Mouse (Mus musculus): ENCODE results near the gene Tnfrsf25. TPM values are rescaled to one million over a fixed set of nuclear protein-coding genes. Genes with fewer than 3 reads are reported as not detected.

The Tnfrsf25 gene
- polyA plus RNA-seq, 1 experiment from 2014 or later = 0.15 TPM

- TF ChIP-seq CTCF (IDR thresholded peaks at IDR 0.05; ENCODE audit: low read depth) (no peak), EP300 (IDR thresholded peaks at IDR 0.05; ENCODE audit: low read depth) (no peak)
- no peak overlapping the region for H3K27ac ChIP-seq (ENCODE audit: low read depth)
- no peaks in the 10 kb centered on the region for H3K9me3 ChIP-seq (ENCODE audit: low read length)
- no peak overlapping the region for H3K4me2 ChIP-seq (ENCODE audit: low read depth, low read length)
- no peaks in the 10 kb centered on the region for H3K27me3 ChIP-seq (ENCODE audit: insufficient read depth, low read length)
- no peaks in the 10 kb centered on the region; the same call in 1 of the 2 replicates for H3K36me3 ChIP-seq (replicated peaks; ENCODE audit: insufficient read depth, low read length)
- ATAC-seq (no peak), DNase-seq (no peak)
- no peak overlapping the region for H3K4me3 ChIP-seq (ENCODE audit: low read depth, low read length)
- no peak overlapping the region for H3K9ac ChIP-seq (replicated peaks)
- H3K4me1 ChIP-seq (ENCODE audit: insufficient read depth) = peaks cover 18% of the 10 kb centered on the region
- WGBS (ENCODE audit: insufficient replicate concordance) = 65% methylated on average over 11 of the region's 11 CpGs
Measured at GRCm38 (mm10) chr4:152097911-152098799, 17.6 kb upstream of the Tnfrsf25 start.

GRCm38 (mm10) chr4:152100541-152100940 is 15.2 kb upstream of the Tnfrsf25 start:
- WGBS (ENCODE audit: insufficient replicate concordance) = 63% methylated on average over 11 of the region's 11 CpGs
- TF ChIP-seq EP300 (IDR thresholded peaks at IDR 0.05; ENCODE audit: low read depth) = no peak
- no peak for TF ChIP-seq CTCF (IDR thresholded peaks at IDR 0.05; ENCODE audit: low read depth)
- peaks cover 14% of the 10 kb centered on the region for H3K4me1 ChIP-seq (ENCODE audit: insufficient read depth)

GRCm38 (mm10) chr4:152101081-152101653 is 14.6 kb upstream of the Tnfrsf25 start:
- Histone ChIP-seq H3K4me2 (ENCODE audit: low read depth, low read length) (no peak overlapping the region), H3K27ac (ENCODE audit: low read depth) (no peak overlapping the region; the same call in 1 of the 2 replicates), H3K4me3 (ENCODE audit: low read depth, low read length) (no peak overlapping the region), H3K9me3 (ENCODE audit: low read length) (no peaks in the 10 kb centered on the region), H3K27me3 (ENCODE audit: insufficient read depth, low read length) (no peaks in the 10 kb centered on the region), H3K9ac (replicated peaks) (no peak overlapping the region), H3K4me1 (ENCODE audit: insufficient read depth) (peaks cover 10% of the 10 kb centered on the region; the same call in 1 of the 2 replicates), H3K36me3 (replicated peaks; ENCODE audit: insufficient read depth, low read length) (peaks cover 7% of the 10 kb centered on the region)
- WGBS (ENCODE audit: insufficient replicate concordance) = 48% methylated on average over 7 of the region's 7 CpGs
- DNase-seq = no peak
- no peak for TF ChIP-seq CTCF (IDR thresholded peaks at IDR 0.05; ENCODE audit: low read depth)
- TF ChIP-seq EP300 (IDR thresholded peaks at IDR 0.05; ENCODE audit: low read depth) = no peak
- no peak for ATAC-seq

More at GRCm38 (mm10) chr4:152100541-152100940, 15.2 kb upstream of the Tnfrsf25 start:
- Histone ChIP-seq H3K36me3 (replicated peaks; ENCODE audit: insufficient read depth, low read length) (peaks cover 6% of the 10 kb centered on the region), H3K4me2 (ENCODE audit: low read depth, low read length) (no peak overlapping the region), H3K27me3 (ENCODE audit: insufficient read depth, low read length) (no peaks in the 10 kb centered on the region), H3K27ac (ENCODE audit: low read depth) (no peak overlapping the region; the same call in 1 of the 2 replicates), H3K9ac (replicated peaks) (no peak overlapping the region), H3K4me3 (ENCODE audit: low read depth, low read length) (no peak overlapping the region), H3K9me3 (ENCODE audit: low read length) (no peaks in the 10 kb centered on the region)
- ATAC-seq (no peak), DNase-seq (no peak)

GRCm38 (mm10) chr4:152101921-152102320 is 13.8 kb upstream of the Tnfrsf25 start:
- Histone ChIP-seq H3K4me3 (ENCODE audit: low read depth, low read length) (no peak overlapping the region), H3K9me3 (ENCODE audit: low read length) (no peaks in the 10 kb centered on the region), H3K4me1 (ENCODE audit: insufficient read depth) (peaks cover 6% of the 10 kb centered on the region; the same call in 1 of the 2 replicates), H3K36me3 (replicated peaks; ENCODE audit: insufficient read depth, low read length) (peaks cover 10% of the 10 kb centered on the region), H3K4me2 (ENCODE audit: low read depth, low read length) (no peak overlapping the region), H3K9ac (replicated peaks) (no peak overlapping the region), H3K27ac (ENCODE audit: low read depth) (no peak overlapping the region), H3K27me3 (ENCODE audit: insufficient read depth, low read length) (no peaks in the 10 kb centered on the region)
- ATAC-seq (no peak), DNase-seq (no peak)
- WGBS (ENCODE audit: insufficient replicate concordance) = 93% methylated on average over 15 of the region's 16 CpGs
- TF ChIP-seq EP300 (IDR thresholded peaks at IDR 0.05; ENCODE audit: low read depth) (no peak), CTCF (IDR thresholded peaks at IDR 0.05; ENCODE audit: low read depth) (no peak)

- Histone ChIP-seq H3K27ac (ENCODE audit: low read depth) (no peak overlapping the region), H3K4me3 (ENCODE audit: low read depth, low read length) (no peak overlapping the region), H3K4me2 (ENCODE audit: low read depth, low read length) (no peak overlapping the region), H3K27me3 (ENCODE audit: insufficient read depth, low read length) (no peaks in the 10 kb centered on the region), H3K9me3 (ENCODE audit: low read length) (no peaks in the 10 kb centered on the region), H3K36me3 (replicated peaks; ENCODE audit: insufficient read depth, low read length) (peaks cover 10% of the 10 kb centered on the region), H3K4me1 (ENCODE audit: insufficient read depth) (peaks cover 6% of the 10 kb centered on the region), H3K9ac (replicated peaks) (no peak overlapping the region)
- TF ChIP-seq EP300 (IDR thresholded peaks at IDR 0.05; ENCODE audit: low read depth) = no peak
- peak; percentile 94 for TF ChIP-seq CTCF (IDR thresholded peaks at IDR 0.05; ENCODE audit: low read depth)
- WGBS (ENCODE audit: insufficient replicate concordance) = 47% methylated on average over 7 of the region's 7 CpGs
- DNase-seq = peak; percentile 86
- no peak for ATAC-seq
Measured at GRCm38 (mm10) chr4:152103025-152103424, 12.7 kb upstream of the Tnfrsf25 start.

- H3K4me3 ChIP-seq (ENCODE audit: low read depth, low read length) = no peak overlapping the region
- 74% methylated on average over 9 of the region's 9 CpGs for WGBS (ENCODE audit: insufficient replicate concordance)
- no peak for DNase-seq
- no peak for ATAC-seq
- H3K9me3 ChIP-seq (ENCODE audit: low read length) = no peaks in the 10 kb centered on the region
- TF ChIP-seq EP300 (IDR thresholded peaks at IDR 0.05; ENCODE audit: low read depth) (no peak), CTCF (IDR thresholded peaks at IDR 0.05; ENCODE audit: low read depth) (peak; percentile 37)
- H3K27me3 ChIP-seq (ENCODE audit: insufficient read depth, low read length) = no peaks in the 10 kb centered on the region
- H3K4me2 ChIP-seq (ENCODE audit: low read depth, low read length) = no peak overlapping the region
- peak overlapping the region; percentile 49; the same call in 1 of the 2 replicates for H3K27ac ChIP-seq (ENCODE audit: low read depth)
- peaks cover 13% of the 10 kb centered on the region for H3K36me3 ChIP-seq (replicated peaks; ENCODE audit: insufficient read depth, low read length)
- peaks cover 8% of the 10 kb centered on the region; the same call in 1 of the 2 replicates for H3K4me1 ChIP-seq (ENCODE audit: insufficient read depth)
- H3K9ac ChIP-seq (replicated peaks) = no peak overlapping the region
Measured at GRCm38 (mm10) chr4:152106746-152107145, 9.0 kb upstream of the Tnfrsf25 start.
